Mouse (Mus musculus): Measurements from ENCODE around the gene H2-Q6. TPM values are rescaled to one million over a fixed set of nuclear protein-coding genes. Genes with fewer than 3 reads are reported as not detected.
"Not testable (repeated sequence)": the region's sequence is repeated elsewhere in the genome, so short reads cannot be mapped to it uniquely, and the experiment has no call there.

The H2-Q6 gene
- polyA plus RNA-seq (2014; fragmentation: Nextera tagmentation; extraction: Ambion mirVana), result 15.2 and 16.4 TPM in 2 replicates

DNA sequence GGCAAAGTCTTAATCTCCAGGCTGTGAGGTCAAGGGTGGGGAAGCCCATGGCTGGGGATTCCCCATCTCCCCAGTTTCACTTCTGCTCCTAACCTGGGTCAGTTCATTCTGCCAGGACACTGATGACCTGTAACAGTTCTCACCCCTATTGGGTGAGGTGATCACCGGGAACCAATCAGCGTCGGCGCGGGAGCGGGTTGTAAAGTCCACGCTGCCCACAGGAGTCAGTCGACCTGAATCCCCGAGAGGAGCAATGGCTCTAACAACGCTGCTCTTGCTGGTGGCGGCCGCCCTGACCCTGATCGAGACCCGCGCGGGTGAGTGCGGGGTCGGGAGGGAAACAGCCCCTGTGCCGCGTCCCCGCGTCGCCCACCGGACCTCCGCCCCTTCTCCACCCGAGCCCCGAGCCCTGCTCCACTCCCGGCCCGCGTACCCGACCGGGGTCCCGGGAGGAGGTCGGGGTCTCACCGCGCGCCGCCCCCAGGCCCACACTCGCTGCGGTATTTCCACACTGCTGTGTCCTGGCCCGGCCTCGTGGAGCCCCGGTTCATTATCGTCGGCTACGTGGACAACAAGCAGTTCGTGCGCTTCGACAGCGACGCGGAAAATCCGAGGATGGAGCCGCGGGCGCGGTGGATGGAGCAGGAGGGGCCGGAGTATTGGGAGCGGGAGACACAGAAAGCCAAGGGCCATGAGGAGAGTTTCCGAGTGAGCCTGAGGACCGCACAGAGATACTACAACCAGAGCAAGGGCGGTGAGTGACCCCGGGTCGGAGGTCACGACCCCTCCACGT, at the start of gene H2-Q6:
Gene H2-Q6 (plus strand): TSS at position 227 of the 793 bp plus-strand sequence.
- H3K36me3 ChIP-seq (ENCODE audit: control insufficient read depth, insufficient read depth, low read length); H3K27ac ChIP-seq (ENCODE audit: low read depth, low read length); H3K9me3 ChIP-seq (ENCODE audit: control insufficient read depth, low read length); H3K4me1 ChIP-seq (replicated peaks; ENCODE audit: control insufficient read depth, insufficient read depth, low read length): not testable (repeated sequence)
- ATAC-seq (replicated peaks; ENCODE audit: low FRiP score), result peak; percentile 70
- Histone ChIP-seq H3K4me3 (ENCODE audit: low read depth, low read length) (peak within 1 kb of the TSS; percentile 41), H3K27me3 (replicated peaks; ENCODE audit: control insufficient read depth, insufficient read depth, low read length) (peaks cover 21% of the 10 kb centered on the region), H3K4me2 (peak within 1 kb of the TSS; percentile 59), H3K9ac (ENCODE audit: low read depth, low read length) (0 out of 2 replicates have a peak within 1 kb of the TSS, but pooled peaks have one; percentile 25)
- WGBS, result 5% methylated on average over 52 of the region's 66 CpGs
- DNase-seq (ENCODE audit: low spot score), result peak; percentile 50

DNA sequence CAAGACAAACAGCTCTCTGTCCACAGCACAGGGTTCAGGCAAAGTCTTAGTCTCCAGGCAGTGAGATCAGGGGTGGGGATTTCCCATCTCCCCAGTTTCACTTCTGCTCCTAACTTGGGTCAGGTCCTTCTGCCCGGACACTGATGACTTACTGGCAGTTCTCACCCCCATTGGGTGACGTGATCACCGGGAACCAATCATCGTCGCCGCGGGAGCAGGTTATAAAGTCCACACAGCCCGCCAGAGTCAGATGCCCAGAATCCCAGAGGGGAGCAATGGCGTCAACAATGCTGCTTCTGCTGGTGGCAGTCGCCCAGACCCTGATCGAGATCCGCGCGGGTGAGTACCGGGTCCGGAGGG, 45.3 kb upstream of the H2-Q6 start, which contains the start of gene H2-Q4:
Gene H2-Q4 (plus strand): TSS at position 249 of the 360 bp plus-strand sequence.
- DNase-seq (ENCODE audit: low spot score) (no peak), ATAC-seq (replicated peaks; ENCODE audit: low FRiP score) (peak; percentile 75)
- Histone ChIP-seq H3K4me1 (replicated peaks; ENCODE audit: control insufficient read depth, insufficient read depth, low read length) (no peaks in the 10 kb centered on the region), H3K27ac (ENCODE audit: low read depth, low read length) (no peak within 1 kb of the TSS), H3K9ac (ENCODE audit: low read depth, low read length) (peak within 1 kb of the TSS; percentile 48; the same call in 1 of the 2 replicates), H3K27me3 (replicated peaks; ENCODE audit: control insufficient read depth, insufficient read depth, low read length) (peaks cover 17% of the 10 kb centered on the region), H3K9me3 (ENCODE audit: control insufficient read depth, low read length) (no peaks in the 10 kb centered on the region), H3K4me3 (ENCODE audit: low read depth, low read length) (peak within 1 kb of the TSS; percentile 58), H3K36me3 (ENCODE audit: control insufficient read depth, insufficient read depth, low read length) (no peaks in the 10 kb centered on the region), H3K4me2 (peak within 1 kb of the TSS; percentile 88)
- WGBS, result under 1% methylated on average over 16 of the region's 16 CpGs

DNA sequence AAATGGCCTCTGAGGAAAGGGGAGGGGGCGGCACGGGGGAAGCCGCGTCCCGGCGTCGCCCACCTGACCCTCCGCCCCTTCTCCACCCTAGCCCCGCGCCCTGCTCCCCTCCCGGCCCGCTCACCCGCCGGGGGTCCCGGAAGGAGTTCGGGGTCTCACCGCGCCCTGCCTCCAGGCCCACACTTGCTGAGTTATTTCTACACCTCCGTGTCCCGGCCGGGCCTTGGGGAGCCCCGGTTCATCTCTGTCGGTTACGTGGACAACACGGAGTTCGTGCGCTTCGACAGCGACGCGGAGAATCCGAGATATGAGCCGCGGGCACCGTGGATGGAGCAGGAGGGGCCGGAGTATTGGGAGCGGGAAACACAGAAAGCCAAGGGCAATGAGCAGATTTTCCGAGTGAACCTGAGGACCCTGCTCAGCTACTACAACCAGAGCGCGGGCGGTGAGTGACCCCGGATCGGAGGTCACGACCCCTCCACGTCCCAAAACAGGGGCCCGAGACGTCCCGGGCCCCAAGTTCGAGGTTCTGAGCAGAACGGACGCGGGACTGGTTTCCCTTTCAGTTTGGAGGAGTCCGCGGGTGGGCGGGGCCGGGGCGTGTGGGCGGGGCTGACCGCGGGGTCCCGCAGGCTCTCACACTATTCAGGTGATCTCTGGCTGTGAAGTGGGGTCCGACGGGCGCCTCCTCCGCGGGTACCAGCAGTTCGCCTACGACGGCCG, 44.8 kb upstream of the H2-Q6 start:
- peak overlapping the region; percentile 58 for H3K4me3 ChIP-seq (ENCODE audit: low read depth, low read length)
- H3K36me3 ChIP-seq (ENCODE audit: control insufficient read depth, insufficient read depth, low read length), result no peaks in the 10 kb centered on the region
- H3K9me3 ChIP-seq (ENCODE audit: control insufficient read depth, low read length), result no peaks in the 10 kb centered on the region
- H3K27ac ChIP-seq (ENCODE audit: low read depth, low read length), result no peak overlapping the region
- 2% methylated on average over 70 of the region's 70 CpGs for WGBS
- no peaks in the 10 kb centered on the region for H3K4me1 ChIP-seq (replicated peaks; ENCODE audit: control insufficient read depth, insufficient read depth, low read length)
- ATAC-seq (replicated peaks; ENCODE audit: low FRiP score), result peak; percentile 29; the same call in 1 of the 2 replicates
- H3K4me2 ChIP-seq, result peak overlapping the region; percentile 88
- DNase-seq (ENCODE audit: low spot score), result peak; percentile 66
- peaks cover 17% of the 10 kb centered on the region for H3K27me3 ChIP-seq (replicated peaks; ENCODE audit: control insufficient read depth, insufficient read depth, low read length)
- peak overlapping the region; percentile 48; the same call in 1 of the 2 replicates for H3K9ac ChIP-seq (ENCODE audit: low read depth, low read length)

DNA sequence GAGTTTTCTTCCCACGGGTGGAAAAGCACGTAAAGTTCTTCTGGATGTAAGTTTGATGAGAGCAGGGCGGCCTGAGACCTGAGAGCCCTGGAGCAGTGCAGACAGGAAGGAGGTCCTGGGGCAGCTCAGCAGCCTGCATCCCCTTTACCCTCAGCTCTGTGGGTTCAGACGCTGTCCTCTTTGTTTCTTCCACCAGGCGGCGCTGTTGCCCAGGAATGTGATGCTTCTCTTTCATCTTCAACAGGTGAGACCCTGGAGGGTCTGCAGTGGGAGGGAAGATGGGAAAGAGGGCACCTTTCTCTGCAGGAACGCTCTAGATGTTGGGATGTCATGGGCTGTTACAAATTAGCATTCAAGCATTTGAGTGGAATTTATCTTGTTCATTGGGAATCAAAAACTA, 34.9 kb upstream of the H2-Q6 start:
- not testable (repeated sequence) for DNase-seq (ENCODE audit: low spot score); ATAC-seq (replicated peaks; ENCODE audit: low FRiP score); H3K4me2 ChIP-seq; H3K4me1 ChIP-seq (replicated peaks; ENCODE audit: control insufficient read depth, insufficient read depth, low read length); H3K27ac ChIP-seq (ENCODE audit: low read depth, low read length); H3K9me3 ChIP-seq (ENCODE audit: control insufficient read depth, low read length); H3K9ac ChIP-seq (ENCODE audit: low read depth, low read length); H3K36me3 ChIP-seq (ENCODE audit: control insufficient read depth, insufficient read depth, low read length); H3K27me3 ChIP-seq (replicated peaks; ENCODE audit: control insufficient read depth, insufficient read depth, low read length); H3K4me3 ChIP-seq (ENCODE audit: low read depth, low read length)
- 5% methylated on average over 7 of the region's 7 CpGs for WGBS

DNA sequence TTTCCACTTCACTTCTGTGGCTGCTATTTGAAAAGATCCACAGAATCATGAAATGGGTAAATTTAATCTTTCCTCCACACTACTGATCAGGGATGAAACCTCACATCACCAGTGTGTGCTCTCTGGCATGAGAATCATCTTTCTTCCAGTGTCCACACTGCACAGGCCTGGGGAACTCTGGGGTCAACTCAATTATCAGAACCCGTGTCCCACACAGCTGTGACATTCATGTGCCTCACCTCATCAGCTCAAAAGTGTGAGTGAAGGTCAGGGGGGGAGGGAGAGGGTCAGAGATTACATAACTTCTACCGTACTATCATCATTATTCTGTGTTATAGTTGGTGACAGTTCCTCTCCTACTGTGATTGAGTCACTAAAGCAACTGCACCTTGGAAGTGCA, 32.0 kb upstream of the H2-Q6 start:
- H3K27ac ChIP-seq (ENCODE audit: low read depth, low read length); H3K9me3 ChIP-seq (ENCODE audit: control insufficient read depth, low read length); H3K9ac ChIP-seq (ENCODE audit: low read depth, low read length); H3K4me2 ChIP-seq; ATAC-seq (replicated peaks; ENCODE audit: low FRiP score); H3K36me3 ChIP-seq (ENCODE audit: control insufficient read depth, insufficient read depth, low read length); H3K4me1 ChIP-seq (replicated peaks; ENCODE audit: control insufficient read depth, insufficient read depth, low read length); H3K4me3 ChIP-seq (ENCODE audit: low read depth, low read length); H3K27me3 ChIP-seq (replicated peaks; ENCODE audit: control insufficient read depth, insufficient read depth, low read length); DNase-seq (ENCODE audit: low spot score): not testable (repeated sequence)
- WGBS, result 47% methylated on average over 2 of the region's 2 CpGs

DNA sequence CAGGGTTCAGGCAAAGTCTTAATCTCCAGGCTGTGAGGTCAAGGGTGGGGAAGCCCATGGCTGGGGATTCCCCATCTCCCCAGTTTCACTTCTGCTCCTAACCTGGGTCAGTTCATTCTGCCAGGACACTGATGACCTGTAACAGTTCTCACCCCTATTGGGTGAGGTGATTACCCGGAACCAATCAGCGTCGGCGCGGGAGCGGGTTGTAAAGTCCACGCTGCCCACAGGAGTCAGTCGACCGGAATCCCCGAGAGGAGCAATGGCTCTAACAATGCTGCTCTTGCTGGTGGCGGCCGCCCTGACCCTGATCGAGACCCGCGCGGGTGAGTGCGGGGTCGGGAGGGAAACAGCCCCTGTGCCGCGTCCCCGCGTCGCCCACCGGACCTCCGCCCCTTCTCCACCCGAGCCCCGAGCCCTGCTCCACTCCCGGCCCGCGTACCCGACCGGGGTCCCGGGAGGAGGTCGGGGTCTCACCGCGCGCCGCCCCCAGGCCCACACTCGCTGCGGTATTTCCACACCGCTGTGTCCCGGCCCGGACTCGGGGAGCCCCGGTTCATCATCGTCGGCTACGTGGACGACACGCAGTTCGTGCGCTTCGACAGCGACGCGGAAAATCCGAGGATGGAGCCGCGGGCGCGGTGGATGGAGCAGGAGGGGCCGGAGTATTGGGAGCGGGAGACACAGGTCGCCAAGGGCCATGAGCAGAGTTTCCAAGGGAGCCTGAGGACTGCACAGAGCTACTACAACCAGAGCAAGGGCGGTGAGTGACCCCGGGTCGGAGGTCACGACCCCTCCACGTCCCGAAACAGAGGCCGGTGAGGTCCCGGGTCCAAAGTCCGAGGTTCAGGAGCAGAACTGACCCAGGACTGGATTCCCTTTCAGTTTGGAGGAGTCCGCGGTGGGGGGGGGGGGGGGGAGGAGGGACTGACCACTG, 30.5 kb upstream of the H2-Q6 start:
- H3K4me1 ChIP-seq (replicated peaks; ENCODE audit: control insufficient read depth, insufficient read depth, low read length); H3K27ac ChIP-seq (ENCODE audit: low read depth, low read length); H3K9ac ChIP-seq (ENCODE audit: low read depth, low read length); DNase-seq (ENCODE audit: low spot score); H3K27me3 ChIP-seq (replicated peaks; ENCODE audit: control insufficient read depth, insufficient read depth, low read length); H3K36me3 ChIP-seq (ENCODE audit: control insufficient read depth, insufficient read depth, low read length); H3K9me3 ChIP-seq (ENCODE audit: control insufficient read depth, low read length); H3K4me3 ChIP-seq (ENCODE audit: low read depth, low read length): not testable (repeated sequence)
- ATAC-seq (replicated peaks; ENCODE audit: low FRiP score), result peak; percentile 60
- H3K4me2 ChIP-seq, result peak overlapping the region; percentile 49
- 3% methylated on average over 59 of the region's 75 CpGs for WGBS

DNA sequence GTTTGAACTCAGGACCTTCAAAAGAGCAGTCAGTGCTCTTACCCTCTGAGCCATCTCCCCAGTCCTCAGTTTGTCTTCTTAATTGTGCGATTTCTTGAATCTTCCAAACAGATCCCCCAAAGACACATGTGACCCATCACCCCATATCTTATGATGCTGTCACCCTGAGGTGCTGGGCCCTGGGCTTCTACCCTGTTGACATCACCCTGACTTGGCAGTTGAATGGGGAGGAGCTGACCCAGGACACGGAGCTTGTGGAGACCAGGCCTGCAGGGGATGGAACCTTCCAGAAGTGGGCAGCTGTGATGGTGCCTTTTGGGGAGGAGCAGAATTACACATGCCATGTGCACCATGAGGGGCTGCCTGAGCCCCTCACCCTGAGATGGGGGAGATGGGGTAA, 27.7 kb upstream of the H2-Q6 start:
- H3K9me3 ChIP-seq (ENCODE audit: control insufficient read depth, low read length); H3K36me3 ChIP-seq (ENCODE audit: control insufficient read depth, insufficient read depth, low read length); H3K27me3 ChIP-seq (replicated peaks; ENCODE audit: control insufficient read depth, insufficient read depth, low read length); ATAC-seq (replicated peaks; ENCODE audit: low FRiP score); H3K4me3 ChIP-seq (ENCODE audit: low read depth, low read length); H3K27ac ChIP-seq (ENCODE audit: low read depth, low read length); H3K9ac ChIP-seq (ENCODE audit: low read depth, low read length); H3K4me2 ChIP-seq; H3K4me1 ChIP-seq (replicated peaks; ENCODE audit: control insufficient read depth, insufficient read depth, low read length); DNase-seq (ENCODE audit: low spot score): not testable (repeated sequence)
- WGBS, result 79% methylated on average over 2 of the region's 2 CpGs

DNA sequence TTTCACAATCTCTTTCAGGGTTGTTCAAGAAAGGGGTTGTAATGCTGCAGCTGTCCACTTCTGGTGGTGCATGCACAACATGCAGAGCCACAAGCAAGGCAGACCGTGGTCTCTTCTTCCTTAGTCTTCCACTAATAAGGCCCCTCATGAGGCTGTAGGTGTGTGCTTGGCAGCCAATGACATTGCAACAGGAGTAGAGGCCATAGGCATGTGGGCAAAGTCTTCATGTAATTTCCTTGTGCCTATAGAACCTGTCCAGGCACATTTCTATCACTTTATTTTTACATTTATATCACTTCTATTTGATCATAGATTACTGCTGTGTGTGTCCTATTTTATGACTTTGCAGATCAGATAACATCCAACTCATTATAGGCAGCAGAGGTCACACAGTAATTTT, 11.6 kb upstream of the H2-Q6 start:
- not testable (repeated sequence) for H3K9ac ChIP-seq (ENCODE audit: low read depth, low read length); H3K4me2 ChIP-seq; ATAC-seq (replicated peaks; ENCODE audit: low FRiP score); H3K27ac ChIP-seq (ENCODE audit: low read depth, low read length); H3K27me3 ChIP-seq (replicated peaks; ENCODE audit: control insufficient read depth, insufficient read depth, low read length); H3K4me1 ChIP-seq (replicated peaks; ENCODE audit: control insufficient read depth, insufficient read depth, low read length); DNase-seq (ENCODE audit: low spot score); H3K36me3 ChIP-seq (ENCODE audit: control insufficient read depth, insufficient read depth, low read length); H3K4me3 ChIP-seq (ENCODE audit: low read depth, low read length); H3K9me3 ChIP-seq (ENCODE audit: control insufficient read depth, low read length)
- WGBS, result no CpG with 5 or more reads among the region's 1 CpGs

Measured in liver, embryonic 11.5 days (tissue).